Mouse (Mus musculus): ENCODE data around the gene Tprn.

DNA sequence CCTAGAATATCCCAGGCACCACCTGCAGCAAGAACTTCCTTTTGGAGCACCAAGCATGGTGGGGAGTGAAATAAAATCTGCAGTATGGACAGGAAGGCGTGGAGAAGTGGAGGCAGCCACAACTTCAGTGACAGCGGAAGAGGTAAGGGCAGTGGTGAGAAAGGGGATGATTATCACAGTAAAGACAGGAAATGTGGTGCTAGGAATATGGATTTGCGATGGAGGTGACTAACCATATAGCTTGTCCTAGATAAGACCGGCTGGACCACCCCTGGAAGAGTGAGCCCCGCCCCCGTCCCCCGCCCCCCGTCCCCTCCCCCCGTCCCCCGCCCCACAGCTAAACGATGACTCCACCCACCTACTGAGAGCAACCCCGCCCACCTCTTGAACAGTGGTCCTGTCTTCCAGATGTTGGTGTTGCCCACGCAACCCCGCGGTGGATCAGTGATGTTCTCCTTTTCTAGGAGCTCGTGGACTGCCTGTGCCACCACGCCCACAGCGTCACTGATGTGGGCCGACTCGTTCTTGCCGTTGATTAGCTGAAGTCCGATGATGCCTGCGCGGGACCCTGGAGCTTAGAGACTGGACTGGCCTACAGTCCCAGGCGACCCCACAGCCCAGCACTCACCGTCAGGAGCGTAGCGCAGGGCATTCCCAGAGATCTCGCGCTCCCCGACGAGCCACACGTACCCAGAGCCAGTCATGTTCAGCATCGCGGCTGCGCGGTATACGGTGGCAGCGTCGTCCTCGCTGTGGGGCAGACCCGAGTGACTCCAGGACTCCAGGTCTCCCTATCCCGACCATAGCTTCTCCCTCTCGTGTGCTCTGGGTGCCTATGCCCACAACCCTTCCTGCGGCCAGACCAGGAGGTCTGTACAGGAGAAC lies 42.5 kb downstream of the Tprn start:
- TF ChIP-seq GATA1 (IDR thresholded peaks at IDR 0.05; ENCODE audit: borderline replicate concordance, low read length) (no peak), FLI1 (IDR thresholded peaks at IDR 0.05; ENCODE audit: low read length) (no peak)

All from megakaryocyte, embryonic 14.5 days (primary cell).